Mouse (Mus musculus): ENCODE results near the gene Slc4a2. TPM values are rescaled to one million over a fixed set of nuclear protein-coding genes. Genes with fewer than 3 reads are reported as not detected.

Gene Slc4a2
- polyA plus RNA-seq, 1 experiment from 2014 or later: 43.9 TPM

DNA sequence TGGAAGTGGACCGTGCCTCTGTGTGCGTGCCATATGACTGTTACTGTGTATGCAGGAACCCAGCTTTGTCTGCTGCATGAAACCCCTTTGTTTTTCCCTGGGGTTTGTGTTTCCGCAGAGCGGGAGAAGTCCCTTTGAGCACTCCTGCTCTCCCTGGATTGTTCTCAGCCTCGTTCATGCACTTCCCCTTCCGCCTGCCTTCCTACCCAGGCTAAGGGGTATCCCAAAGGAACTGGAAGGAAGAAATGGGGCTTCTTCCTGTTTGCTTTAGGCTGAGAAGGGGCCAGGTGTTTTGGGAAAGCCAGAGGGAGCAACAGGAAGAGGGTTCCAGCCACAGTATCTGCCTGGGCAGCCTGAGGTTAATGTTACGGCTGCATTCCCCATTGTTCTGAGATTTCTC, 32.0 kb downstream of the Slc4a2 start:
- peaks cover 60% of the 10 kb centered on the region for H3K36me3 ChIP-seq
- 0 out of 2 replicates have a peak overlapping the region, but pooled peaks have one; percentile 21 for H3K27ac ChIP-seq
- WGBS: 79% methylated on average over 7 of the region's 7 CpGs
- H3K9me3 ChIP-seq (replicated peaks): no peaks in the 10 kb centered on the region
- H3K4me3 ChIP-seq: peak overlapping the region; percentile 7; the same call in 1 of the 2 replicates
- peaks cover 49% of the 10 kb centered on the region for H3K4me1 ChIP-seq
- H3K27me3 ChIP-seq (ENCODE audit: low read depth, poor library complexity, severe bottlenecking): no peaks in the 10 kb centered on the region
- DNase-seq (ENCODE audit: low spot score): no peak

DNA sequence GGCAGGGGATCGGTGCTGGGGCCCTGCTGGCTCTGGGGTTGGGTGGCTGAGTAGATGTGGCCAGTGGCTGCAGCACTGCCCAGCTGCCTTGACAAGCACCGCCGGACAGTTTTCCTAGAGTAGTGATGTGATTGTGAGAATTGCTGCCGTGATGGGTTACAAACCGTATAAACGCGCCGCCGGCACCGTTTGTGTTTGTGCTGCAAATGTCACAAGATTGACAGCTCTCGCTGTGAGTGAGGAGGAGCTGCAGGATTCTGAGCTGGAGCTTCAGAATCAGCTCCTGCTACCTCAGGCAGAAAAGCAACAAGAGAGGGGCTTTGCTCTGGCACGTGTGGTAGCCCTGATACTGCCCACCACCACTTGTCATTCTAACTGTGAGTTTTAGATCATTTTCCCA, 43.1 kb downstream of the Slc4a2 start:
- DNase-seq (ENCODE audit: low spot score): no peak
- no peaks in the 10 kb centered on the region for H3K27me3 ChIP-seq (ENCODE audit: low read depth, poor library complexity, severe bottlenecking)
- H3K4me1 ChIP-seq: peaks cover 32% of the 10 kb centered on the region
- H3K9me3 ChIP-seq (replicated peaks): no peaks in the 10 kb centered on the region
- 75% methylated on average over 12 of the region's 12 CpGs for WGBS
- H3K27ac ChIP-seq: no peak overlapping the region
- peaks cover 15% of the 10 kb centered on the region for H3K36me3 ChIP-seq
- H3K4me3 ChIP-seq: no peak overlapping the region

DNA sequence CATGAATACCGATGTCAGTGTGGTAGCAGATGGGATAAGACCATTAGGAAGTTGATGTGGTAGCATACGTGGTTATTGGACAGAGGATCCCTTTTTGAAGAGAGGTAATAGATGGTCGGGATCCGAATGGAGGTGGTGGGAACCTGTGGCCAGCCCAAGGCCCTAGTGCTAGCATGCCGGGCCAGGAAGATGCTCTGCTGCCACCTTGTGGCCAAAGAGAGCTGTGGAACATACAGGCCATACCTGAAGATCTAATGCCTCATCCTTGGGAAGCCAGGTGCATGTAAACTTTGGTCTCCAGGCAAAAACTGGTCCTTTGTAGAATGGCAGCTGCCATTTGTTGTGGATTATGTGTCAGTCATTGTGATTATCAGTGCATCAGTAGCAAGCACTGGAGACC, 47.0 kb downstream of the Slc4a2 start:
- Histone ChIP-seq H3K36me3 (peaks cover 7% of the 10 kb centered on the region), H3K4me1 (peaks cover 63% of the 10 kb centered on the region), H3K4me3 (no peak overlapping the region), H3K27ac (no peak overlapping the region), H3K27me3 (ENCODE audit: low read depth, poor library complexity, severe bottlenecking) (peaks cover 30% of the 10 kb centered on the region), H3K9me3 (replicated peaks) (no peaks in the 10 kb centered on the region)
- WGBS: 13% methylated on average over 5 of the region's 5 CpGs
- peak; percentile 84 for DNase-seq (ENCODE audit: low spot score)

DNA sequence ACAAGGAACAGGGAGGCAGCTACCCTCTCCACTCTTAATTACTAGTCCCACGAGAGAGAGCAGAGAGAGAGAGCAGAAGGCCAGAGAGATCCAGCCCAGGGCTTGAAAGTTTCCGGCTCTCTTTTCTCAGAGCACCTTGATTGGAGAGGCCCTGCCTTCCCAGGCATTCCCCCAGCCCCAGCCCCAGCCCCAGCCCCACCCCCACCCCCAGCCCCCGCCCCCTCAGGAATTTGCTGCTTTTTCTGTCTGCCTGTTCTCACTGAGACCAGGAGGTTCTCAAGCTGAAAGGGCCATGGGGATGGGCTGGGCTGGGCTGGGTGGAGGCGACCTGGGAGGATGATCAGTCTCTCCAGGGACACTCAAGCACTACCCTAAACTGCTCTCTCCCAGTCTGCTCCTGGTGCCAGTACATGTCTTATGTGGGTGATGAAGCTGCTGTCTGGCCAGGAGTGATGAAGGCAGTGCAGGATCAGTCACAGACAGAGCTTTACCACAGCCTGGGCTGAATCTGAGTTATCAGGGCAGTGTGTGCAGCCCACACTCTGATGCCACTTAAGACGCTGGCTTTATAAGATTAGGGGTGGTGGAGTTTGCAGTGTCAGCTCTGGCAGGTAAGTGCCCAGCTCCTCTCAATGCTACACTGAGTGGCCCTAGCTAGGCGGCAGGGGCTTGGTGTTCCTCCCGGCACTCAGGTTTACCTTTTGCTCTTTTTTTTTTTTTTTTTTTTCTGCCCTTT, 49.4 kb downstream of the Slc4a2 start:
- 0 out of 2 replicates have a peak overlapping the region, but pooled peaks have one; percentile 18 for H3K4me3 ChIP-seq
- 11% methylated on average over 7 of the region's 7 CpGs for WGBS
- peaks cover 27% of the 10 kb centered on the region for H3K36me3 ChIP-seq
- H3K27ac ChIP-seq: no peak overlapping the region
- H3K4me1 ChIP-seq: peaks cover 62% of the 10 kb centered on the region
- peaks cover 33% of the 10 kb centered on the region for H3K27me3 ChIP-seq (ENCODE audit: low read depth, poor library complexity, severe bottlenecking)
- DNase-seq (ENCODE audit: low spot score): peak; percentile 50
- no peaks in the 10 kb centered on the region for H3K9me3 ChIP-seq (replicated peaks)

DNA sequence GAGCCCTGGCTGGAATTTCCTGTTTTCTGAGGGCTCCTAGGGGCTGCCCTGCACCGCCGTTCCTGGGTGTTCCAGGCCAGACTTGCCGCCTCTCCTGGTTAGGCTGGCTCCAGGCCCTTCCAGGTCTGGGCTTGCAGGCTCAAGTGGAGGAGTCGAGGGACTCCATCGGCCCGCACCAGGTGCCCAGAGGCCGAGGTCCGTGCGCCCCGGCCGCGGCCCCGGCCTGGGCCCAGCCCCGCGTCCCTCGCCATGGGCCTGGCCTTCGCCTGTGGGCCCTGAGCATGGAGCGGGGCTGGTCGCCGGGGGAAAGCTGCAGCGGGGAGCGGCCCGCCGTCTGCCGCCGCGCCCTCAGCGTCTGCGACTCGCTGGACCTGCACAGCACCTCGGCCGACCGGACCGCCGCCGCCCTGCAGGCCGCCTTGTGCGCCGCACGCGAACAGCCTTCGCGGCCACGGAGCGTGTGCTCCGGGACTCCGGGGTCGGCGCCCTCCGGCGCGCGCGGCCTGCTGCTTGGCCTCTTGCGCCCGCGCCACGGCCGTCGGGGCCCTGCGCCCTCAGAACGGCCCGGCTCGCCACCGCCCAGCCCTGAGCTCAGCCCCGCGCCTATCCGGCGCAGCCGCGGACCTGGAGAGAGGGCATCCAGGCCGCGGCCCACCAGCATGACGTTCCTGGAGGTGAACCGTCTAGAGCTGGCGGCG, 50.5 kb downstream of the Slc4a2 start:
- peaks cover 33% of the 10 kb centered on the region for H3K27me3 ChIP-seq (ENCODE audit: low read depth, poor library complexity, severe bottlenecking)
- peak overlapping the region; percentile 55 for H3K4me3 ChIP-seq
- 2% methylated on average over 77 of the region's 77 CpGs for WGBS
- DNase-seq (ENCODE audit: low spot score): peak; percentile 70
- H3K9me3 ChIP-seq (replicated peaks): no peaks in the 10 kb centered on the region
- H3K27ac ChIP-seq: peak overlapping the region; percentile 59
- peaks cover 38% of the 10 kb centered on the region for H3K36me3 ChIP-seq
- H3K4me1 ChIP-seq: peaks cover 57% of the 10 kb centered on the region

DNA sequence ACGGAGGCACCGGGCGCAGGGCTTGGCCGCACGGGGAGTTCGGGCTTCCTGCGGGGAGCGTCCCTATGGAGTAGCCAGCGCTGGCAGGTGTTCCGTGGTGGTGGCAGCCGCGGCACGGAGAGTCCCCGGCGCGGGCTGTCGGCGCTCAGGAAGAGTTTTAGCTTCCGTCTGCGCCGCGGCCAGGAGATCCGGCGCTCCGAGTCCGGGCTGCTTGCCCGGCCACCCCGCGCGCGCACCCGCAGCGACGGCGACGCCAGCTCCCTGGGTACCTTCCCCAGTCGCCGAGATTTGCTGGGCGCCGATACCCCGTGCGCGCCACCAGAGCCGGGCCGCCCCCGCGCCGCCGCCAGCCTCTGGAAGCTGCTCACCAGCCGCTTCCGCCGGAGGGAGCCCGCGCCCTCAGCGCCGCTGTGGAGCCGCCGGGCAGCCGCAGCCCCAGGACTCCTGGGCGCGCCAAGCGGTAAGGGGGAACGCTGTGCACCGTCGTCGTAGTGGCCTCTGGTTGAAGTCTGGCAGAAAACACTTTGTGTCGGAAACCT, 51.2 kb downstream of the Slc4a2 start:
- Histone ChIP-seq H3K4me1 (peaks cover 51% of the 10 kb centered on the region), H3K36me3 (peaks cover 44% of the 10 kb centered on the region), H3K9me3 (replicated peaks) (no peaks in the 10 kb centered on the region), H3K27ac (peak overlapping the region; percentile 59), H3K4me3 (peak overlapping the region; percentile 55), H3K27me3 (ENCODE audit: low read depth, poor library complexity, severe bottlenecking) (peaks cover 33% of the 10 kb centered on the region)
- DNase-seq (ENCODE audit: low spot score): peak; percentile 72
- WGBS: 2% methylated on average over 67 of the region's 67 CpGs

DNA sequence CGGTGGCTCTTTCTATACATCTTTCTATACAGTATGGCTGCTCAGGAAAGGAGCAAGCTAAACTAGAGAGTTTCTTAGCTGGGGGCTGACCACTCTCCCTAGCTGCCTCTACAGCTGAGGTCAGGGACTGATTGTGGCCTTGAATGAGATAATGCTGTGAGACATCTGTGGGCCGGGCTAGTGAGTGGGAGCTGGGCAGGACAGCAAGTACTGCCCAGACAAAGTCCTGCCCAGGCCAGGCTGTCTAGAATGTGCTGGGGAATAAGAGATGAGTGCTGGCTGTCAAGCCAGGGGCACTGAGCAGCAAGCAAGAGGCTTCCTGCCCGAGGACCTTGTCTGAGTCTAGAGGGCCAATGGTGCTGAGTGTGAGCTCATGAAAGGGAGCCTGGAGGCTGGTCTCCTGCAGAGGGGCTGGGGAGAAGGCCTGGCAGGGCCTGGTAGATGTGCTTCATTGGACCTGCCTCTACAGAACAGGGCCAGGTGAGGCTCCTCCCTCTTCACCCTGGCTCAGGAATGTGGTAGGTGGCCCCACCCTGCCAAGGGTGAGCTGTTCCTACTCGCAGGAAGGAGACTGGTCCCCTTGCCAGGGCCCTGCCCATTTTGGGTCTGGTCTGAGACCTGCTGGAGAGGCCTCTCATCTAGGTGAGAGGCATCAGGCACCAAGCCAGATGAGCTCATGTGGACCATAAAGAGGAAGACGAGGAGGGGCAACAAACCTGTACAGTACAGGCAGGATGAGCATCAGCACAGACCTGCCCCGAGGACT, 52.0 kb downstream of the Slc4a2 start:
- WGBS: 74% methylated on average over 6 of the region's 6 CpGs

DNA sequence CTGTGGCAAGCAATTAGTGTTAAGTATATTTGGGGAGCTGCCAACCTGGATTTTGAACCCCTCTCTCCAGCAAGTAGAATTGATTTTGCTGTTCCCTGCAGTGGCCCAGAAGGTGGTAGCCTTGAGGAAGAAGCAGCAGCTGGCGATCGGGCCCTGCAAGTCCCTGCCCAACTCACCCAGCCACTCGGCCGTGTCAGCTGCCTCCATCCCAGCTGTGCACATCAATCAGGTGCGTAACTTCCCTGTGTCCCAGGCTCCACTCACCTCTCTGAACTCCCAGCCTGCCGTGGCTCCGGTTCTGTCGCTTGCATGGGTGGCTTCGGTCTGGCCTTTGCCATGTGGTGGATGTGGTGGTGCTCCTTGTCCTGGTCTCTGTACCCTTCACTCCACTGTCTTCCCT, 54.3 kb downstream of the Slc4a2 start:
- no peaks in the 10 kb centered on the region for H3K9me3 ChIP-seq (replicated peaks)
- 92% methylated on average over 9 of the region's 9 CpGs for WGBS
- H3K27ac ChIP-seq: no peak overlapping the region
- H3K4me1 ChIP-seq: peaks cover 55% of the 10 kb centered on the region
- no peak for DNase-seq (ENCODE audit: low spot score)
- H3K4me3 ChIP-seq: no peak overlapping the region
- H3K27me3 ChIP-seq (ENCODE audit: low read depth, poor library complexity, severe bottlenecking): peaks cover 30% of the 10 kb centered on the region
- peaks cover 76% of the 10 kb centered on the region for H3K36me3 ChIP-seq

More for the DNA sequence above, 52.0 kb downstream of the Slc4a2 start:
- Histone ChIP-seq H3K9me3 (replicated peaks) (no peaks in the 10 kb centered on the region), H3K27me3 (ENCODE audit: low read depth, poor library complexity, severe bottlenecking) (peaks cover 33% of the 10 kb centered on the region), H3K36me3 (peaks cover 53% of the 10 kb centered on the region), H3K27ac (no peak overlapping the region), H3K4me3 (peak overlapping the region; percentile 55), H3K4me1 (peaks cover 45% of the 10 kb centered on the region)
- no peak for DNase-seq (ENCODE audit: low spot score)

DNA sequence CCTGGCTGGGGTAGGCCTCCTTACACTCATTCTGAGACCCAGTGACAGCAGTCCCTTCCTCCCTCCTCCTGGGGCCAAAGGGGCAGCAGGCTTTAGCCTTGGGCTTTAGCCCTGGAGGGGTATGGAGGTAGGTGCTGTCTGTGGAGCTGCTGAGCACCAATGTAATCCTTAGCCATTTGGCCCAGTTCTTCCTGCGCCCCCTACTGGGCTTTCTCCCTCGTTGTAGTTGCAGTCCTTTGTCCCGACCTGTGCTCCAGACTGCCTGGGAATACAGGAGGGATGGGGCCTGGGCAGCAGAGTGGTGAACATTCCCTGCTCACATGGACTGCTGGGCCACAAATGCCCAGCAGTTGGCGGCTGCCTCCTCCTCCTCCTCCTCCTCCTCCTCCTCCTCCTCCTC, 58.0 kb downstream of the Slc4a2 start:
- Histone ChIP-seq H3K4me1 (peaks cover 60% of the 10 kb centered on the region), H3K4me3 (no peak overlapping the region), H3K27me3 (ENCODE audit: low read depth, poor library complexity, severe bottlenecking) (peaks cover 20% of the 10 kb centered on the region), H3K27ac (peak overlapping the region; percentile 67), H3K36me3 (peaks cover 90% of the 10 kb centered on the region), H3K9me3 (replicated peaks) (no peaks in the 10 kb centered on the region)
- peak; percentile 83 for DNase-seq (ENCODE audit: low spot score)
- 17% methylated on average over 4 of the region's 4 CpGs for WGBS

DNA sequence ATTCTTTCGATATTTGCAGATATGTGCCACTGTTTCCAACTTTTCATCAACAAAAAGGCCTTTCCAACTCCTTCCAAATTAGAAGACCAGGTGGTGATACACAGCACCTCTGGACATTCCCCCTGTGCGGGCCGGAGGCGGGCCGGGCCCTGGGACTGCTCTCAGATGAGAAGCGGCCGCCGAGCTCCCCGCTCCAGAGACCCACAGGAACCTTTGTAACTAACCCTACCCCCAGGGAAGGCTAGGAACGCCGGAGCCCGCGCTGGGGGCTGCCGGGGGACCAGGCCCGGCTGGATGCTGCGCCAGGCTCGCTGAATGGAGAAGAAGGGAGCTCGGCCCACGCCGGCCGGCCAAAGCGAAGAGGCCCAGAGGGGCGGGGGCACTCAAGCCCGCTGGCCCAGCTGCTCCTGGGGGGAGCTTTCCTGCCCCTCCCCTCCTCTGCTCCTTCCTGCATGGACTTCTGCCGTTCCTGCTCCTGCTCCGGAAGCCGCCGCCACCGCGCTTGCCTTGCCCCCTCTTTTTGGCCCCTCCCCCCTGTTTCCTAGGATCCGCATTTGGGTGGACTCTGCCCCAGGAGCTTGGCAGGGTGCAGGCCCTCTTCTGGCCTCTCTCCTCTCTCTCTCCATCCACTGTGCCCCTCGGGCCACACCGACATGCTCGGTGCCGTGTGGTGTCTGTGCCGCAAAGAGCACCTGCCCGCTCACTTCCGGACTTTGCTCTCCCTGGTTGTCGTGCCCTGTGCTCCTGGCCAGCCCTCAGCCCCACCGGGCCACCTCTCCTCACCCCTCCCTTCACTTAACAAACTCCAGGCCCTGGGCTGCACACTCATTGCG, 58.8 kb downstream of the Slc4a2 start:
- Histone ChIP-seq H3K27me3 (ENCODE audit: low read depth, poor library complexity, severe bottlenecking) (peaks cover 20% of the 10 kb centered on the region), H3K36me3 (peaks cover 90% of the 10 kb centered on the region), H3K27ac (peak overlapping the region; percentile 67), H3K9me3 (replicated peaks) (no peaks in the 10 kb centered on the region), H3K4me3 (peak overlapping the region; percentile 3; the same call in 1 of the 2 replicates), H3K4me1 (peaks cover 63% of the 10 kb centered on the region)
- peak; percentile 49 for DNase-seq (ENCODE audit: low spot score)
- whole genome bisulfite sequencing: 49% methylated on average over 41 of the region's 41 CpGs

DNA sequence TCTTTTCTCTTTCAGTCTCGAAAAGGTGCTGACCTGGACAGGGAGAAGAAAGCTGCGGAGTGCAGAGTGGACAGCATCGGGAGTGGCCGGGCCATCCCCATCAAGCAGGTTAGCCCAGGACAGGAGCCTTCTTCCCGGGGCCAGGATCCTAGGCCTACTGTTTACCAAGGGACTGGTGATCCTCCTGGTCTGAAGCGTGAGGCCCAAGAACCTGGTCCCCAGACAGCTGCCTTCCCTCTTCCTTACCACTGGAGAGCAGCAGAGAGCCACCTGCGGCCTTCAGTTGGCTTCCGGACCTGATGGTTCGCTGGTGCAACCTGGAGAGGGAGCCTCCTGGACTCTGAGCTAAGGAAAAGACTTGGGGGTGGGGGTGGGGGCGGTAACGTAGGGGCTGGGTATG, 59.7 kb downstream of the Slc4a2 start:
- Histone ChIP-seq H3K4me3 (no peak overlapping the region), H3K27ac (no peak overlapping the region), H3K4me1 (peaks cover 68% of the 10 kb centered on the region), H3K27me3 (ENCODE audit: low read depth, poor library complexity, severe bottlenecking) (peaks cover 20% of the 10 kb centered on the region), H3K36me3 (peaks cover 90% of the 10 kb centered on the region), H3K9me3 (replicated peaks) (no peaks in the 10 kb centered on the region)
- WGBS: 24% methylated on average over 11 of the region's 11 CpGs
- peak; percentile 76 for DNase-seq (ENCODE audit: low spot score)

DNA sequence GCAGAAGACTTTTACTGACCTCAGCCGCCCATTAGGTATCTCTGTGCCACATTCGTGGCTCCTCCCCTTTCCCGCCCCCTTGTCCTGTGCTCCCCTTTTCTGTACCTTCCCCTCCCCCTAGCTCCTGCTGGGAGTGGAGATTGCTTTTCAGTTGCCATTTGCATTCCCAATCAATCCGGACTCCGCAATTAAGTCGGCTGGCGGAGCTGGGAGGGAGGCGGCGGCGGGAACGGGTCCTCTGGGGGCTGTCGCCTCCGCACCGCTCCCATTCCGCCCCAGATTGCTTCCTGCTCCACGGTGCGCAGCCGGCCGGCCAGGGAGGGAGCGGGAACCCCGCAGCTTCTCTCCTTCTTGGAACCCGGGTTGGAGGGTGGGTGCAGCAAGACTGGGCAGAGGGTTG, 61.3 kb downstream of the Slc4a2 start:
- Histone ChIP-seq H3K4me3 (peak overlapping the region; percentile 34), H3K9me3 (replicated peaks) (no peaks in the 10 kb centered on the region), H3K27ac (peak overlapping the region; percentile 65), H3K4me1 (peaks cover 75% of the 10 kb centered on the region), H3K27me3 (ENCODE audit: low read depth, poor library complexity, severe bottlenecking) (peaks cover 20% of the 10 kb centered on the region), H3K36me3 (peaks cover 90% of the 10 kb centered on the region)
- no peak for DNase-seq (ENCODE audit: low spot score)
- WGBS: 7% methylated on average over 22 of the region's 22 CpGs

Data from limb, embryonic 10.5 days (tissue).